Mouse (Mus musculus) c-Kit-positive CD71-positive TER-119-negative erythroid progenitor cells, embryonic 14.5 days (primary cell): ENCODE results near the gene Jam3.
A peak's percentile ranks its signal among the peaks of the same experiment; 100 is the strongest.

Source experiments
- DNase-seq: peaks from one replicate; pipeline ENCODE4 v3.0.0-alpha.2; 2013; ENCODE audit warnings: low read depth

Gene Jam3

GRCm38 (mm10) chr9:27110681-27111080, 44.5 kb downstream of the Jam3 start:
- no peak for DNase-seq

DNA sequence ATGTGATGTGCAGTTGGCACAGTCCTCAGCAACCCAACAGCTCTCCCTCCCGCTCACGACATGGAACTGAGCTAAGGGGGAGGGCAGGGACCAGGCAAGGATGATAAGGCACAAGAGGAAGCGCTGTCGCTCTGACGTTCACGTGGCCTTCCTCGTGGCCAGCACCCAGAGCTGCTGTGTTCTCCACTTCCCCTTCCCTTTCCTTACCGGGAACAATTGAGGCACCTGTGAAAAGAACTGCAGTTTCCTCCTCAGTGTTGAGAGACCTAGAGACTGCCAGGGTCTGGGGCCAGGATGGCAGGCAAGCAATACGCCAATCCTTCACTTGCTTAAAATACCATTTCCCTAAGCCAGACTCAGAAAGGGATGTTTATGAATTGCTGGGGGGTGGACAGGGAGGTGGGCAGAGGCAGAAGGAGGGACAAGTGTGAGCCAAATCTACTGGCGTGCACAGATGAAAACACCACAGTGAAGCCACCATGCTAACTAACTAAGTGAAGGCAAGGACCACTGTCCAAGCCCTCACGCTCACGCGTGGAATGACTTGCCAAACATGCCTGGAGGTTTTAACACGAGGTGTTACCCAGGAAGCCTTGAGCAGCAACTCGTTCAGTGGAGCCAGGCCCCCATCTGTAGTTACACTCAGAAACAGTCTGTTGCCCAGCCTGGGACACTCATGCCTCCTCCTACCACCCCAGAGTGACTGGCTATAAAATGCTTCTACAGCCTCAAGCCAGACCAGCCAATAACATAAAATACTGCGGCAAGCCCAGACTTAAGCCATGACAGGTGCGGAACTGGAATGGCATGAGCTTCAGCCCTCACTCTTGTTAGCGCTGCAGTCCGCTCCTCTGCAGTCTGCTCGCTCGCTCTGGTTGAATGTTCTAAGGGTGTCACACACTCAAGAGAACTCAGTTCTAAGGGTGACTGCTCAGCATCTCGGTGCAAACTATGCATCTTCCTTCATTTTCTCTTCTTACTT, 45.4 kb downstream of the Jam3 start:
- DNase-seq, result no peak

GRCm38 (mm10) chr9:27108451-27108850, 46.8 kb downstream of the Jam3 start:
- no peak for DNase-seq

DNA sequence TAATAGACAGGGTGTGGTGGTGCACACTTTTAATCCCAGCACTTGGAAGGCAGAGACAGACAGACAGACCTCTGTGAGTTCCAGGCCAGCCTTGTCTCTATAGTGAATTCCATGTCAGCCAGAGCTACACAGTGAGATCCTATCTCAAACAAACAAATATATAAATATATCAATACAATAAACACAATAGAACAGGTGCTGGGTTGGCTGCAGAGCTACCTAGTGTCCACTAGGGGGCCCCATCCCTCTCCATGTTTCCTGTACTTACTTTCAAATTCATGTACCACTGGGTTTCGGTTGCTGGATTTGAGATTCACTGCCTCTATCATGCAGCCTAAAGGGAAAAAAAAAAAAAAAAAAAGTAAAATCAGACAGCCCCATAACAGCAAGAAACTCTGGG, 49.1 kb downstream of the Jam3 start:
- DNase-seq, result peak; percentile 24

DNA sequence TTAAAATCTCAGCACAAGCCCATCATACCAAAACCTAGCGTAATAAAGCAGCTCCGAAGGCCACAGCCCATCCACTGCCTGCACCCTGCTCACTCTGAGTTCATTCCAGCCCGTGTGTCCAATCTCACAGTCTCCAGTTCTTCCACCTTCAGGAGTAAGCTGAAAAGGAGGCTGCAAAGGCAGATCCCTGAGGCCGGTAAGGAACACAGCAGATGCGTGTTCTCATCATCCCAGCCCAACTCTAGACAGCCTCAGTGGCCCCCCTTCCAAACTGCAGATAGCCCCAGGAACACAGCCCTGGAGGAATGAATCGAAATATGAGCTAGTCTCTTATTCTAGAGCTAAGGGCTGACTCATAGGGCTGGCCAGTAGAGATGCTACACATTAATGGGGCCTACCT, 53.8 kb downstream of the Jam3 start:
- no peak for DNase-seq

- no peak for DNase-seq
These were observed 55.7 kb downstream of the Jam3 start for GRCm38 (mm10) chr9:27099474-27099873.

- no peak for DNase-seq
These were observed 56.7 kb downstream of the Jam3 start for GRCm38 (mm10) chr9:27098557-27098956.

- DNase-seq, result no peak
These were observed 57.1 kb downstream of the Jam3 start for GRCm38 (mm10) chr9:27098092-27098491.

DNA sequence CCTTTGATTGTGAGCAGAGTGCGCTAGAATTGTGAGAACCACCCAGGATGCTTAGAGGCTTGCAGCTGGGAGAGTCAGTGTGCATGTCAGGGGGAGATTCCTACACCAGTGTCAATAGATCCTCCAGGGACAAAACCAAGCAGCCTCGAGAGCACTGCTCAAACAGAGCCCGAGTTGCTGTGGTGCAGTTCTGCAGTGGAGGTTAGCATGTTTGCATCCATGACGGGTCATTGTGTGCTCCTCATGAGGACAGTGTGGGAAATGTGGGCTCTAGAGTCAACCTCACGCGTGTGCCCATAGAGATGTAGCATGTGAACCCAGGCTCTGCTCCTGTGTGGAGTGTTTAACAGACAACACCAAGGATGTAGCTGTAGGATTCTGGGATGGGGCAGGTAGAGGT, 62.3 kb downstream of the Jam3 start:
- DNase-seq, result no peak

- no peak for DNase-seq
These were observed 64.1 kb downstream of the Jam3 start for GRCm38 (mm10) chr9:27090801-27091775.

GRCm38 (mm10) chr9:27090134-27090533, 65.1 kb downstream of the Jam3 start:
- DNase-seq, result no peak

GRCm38 (mm10) chr9:27087402-27087801, 67.8 kb downstream of the Jam3 start:
- no peak for DNase-seq

GRCm38 (mm10) chr9:27086256-27086655, 69.0 kb downstream of the Jam3 start:
- no peak for DNase-seq

DNA sequence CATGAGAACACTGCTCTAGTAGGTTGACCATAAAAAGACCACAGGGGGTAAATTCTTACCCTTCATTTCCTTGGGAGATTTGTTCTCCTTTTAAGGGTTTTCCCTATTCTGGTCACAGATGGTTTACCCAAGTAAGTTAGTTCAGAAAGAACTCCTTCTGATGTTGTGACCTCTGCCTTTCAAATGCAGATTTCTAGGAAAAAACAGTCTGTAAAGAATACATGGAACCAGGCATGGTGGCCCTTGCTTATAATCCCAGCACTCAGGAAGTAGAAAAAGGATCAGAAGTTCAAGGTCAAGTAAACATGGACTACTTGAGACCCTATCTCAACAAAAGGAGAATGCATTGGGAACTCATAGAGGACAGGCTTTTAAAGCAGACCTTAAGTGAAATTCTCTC, 79.4 kb downstream of the Jam3 start:
- no peak for DNase-seq

- DNase-seq, result no peak
These were observed 80.5 kb downstream of the Jam3 start for GRCm38 (mm10) chr9:27074677-27075076.

DNA sequence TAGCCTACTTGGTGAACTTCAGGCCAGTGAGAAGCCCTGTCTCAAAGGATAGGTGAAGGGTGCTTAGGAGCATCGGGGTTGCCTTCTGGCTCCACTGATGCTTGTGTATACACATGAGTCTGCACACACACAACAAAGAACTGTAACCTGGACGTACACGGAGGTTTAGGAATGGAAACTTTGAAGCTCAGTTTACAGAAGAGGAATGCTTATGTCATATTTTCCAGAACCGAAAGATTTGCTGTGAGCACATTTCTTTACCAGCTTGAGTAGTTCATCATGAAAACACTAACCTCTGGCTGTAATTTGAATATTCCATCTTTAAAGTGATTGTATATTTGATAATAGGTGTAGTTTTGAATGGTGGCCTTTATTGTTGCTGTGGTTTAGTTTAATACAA, 84.3 kb downstream of the Jam3 start:
- DNase-seq, result no peak

DNA sequence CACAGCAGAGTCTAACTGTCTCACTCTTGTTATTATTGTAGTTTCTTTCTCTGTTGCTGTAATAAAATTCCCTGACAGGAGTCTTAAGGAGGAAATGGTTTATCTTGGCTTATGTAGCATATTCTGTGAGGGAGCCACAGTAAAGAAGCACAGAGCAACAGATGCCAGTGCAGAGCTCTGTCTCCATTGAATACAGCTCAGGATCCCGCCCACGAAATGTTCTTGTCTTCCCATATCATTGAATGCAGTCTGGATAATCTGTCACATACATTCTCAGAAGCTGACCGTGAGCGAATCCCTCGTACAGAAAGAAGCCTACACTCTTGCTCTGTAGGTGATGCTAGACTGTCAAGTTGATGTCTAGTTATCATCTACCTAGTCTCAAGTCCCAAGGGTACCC, 96.9 kb downstream of the Jam3 start:
- no peak for DNase-seq

- DNase-seq, result no peak
These were observed 105.7 kb downstream of the Jam3 start for GRCm38 (mm10) chr9:27049492-27049891.
